Mouse (Mus musculus) ovary, postnatal 36 days (tissue): ENCODE results near the gene Azi2.
A peak's percentile ranks its signal among the peaks of the same experiment; 100 is the strongest.

Experiments
- DNase-seq: peaks from one replicate; pipeline ENCODE4 v3.0.0; 2022; ENCODE audit warnings: low spot score, mixed read lengths

Azi2 gene

GRCm38 (mm10) chr9:118040218-118041021 is at the start of gene Azi2:
Gene Azi2 (plus strand): TSS chr9:118040499.
- DNase-seq, result peak; percentile 98

- no peak for DNase-seq
Observed at GRCm38 (mm10) chr9:117996631-117997030, 43.7 kb upstream of the Azi2 start.

GRCm38 (mm10) chr9:118001488-118001887 is 38.8 kb upstream of the Azi2 start:
- no peak for DNase-seq

- no peak for DNase-seq
Observed at GRCm38 (mm10) chr9:118003218-118003886, 36.9 kb upstream of the Azi2 start.

GRCm38 (mm10) chr9:118003937-118004336 is 36.4 kb upstream of the Azi2 start:
- DNase-seq, result no peak

- DNase-seq, result no peak
Observed at GRCm38 (mm10) chr9:118012928-118013327, 27.4 kb upstream of the Azi2 start.

GRCm38 (mm10) chr9:118024966-118025365 is 15.3 kb upstream of the Azi2 start:
- no peak for DNase-seq

GRCm38 (mm10) chr9:118029490-118029889 is 10.8 kb upstream of the Azi2 start:
- DNase-seq, result no peak

GRCm38 (mm10) chr9:118030252-118030651 is 10.0 kb upstream of the Azi2 start:
- DNase-seq, result no peak

- no peak for DNase-seq
Observed at GRCm38 (mm10) chr9:118031694-118032093, 8.6 kb upstream of the Azi2 start.

GRCm38 (mm10) chr9:118034990-118035389 is 5.3 kb upstream of the Azi2 start:
- no peak for DNase-seq

GRCm38 (mm10) chr9:118041022-118041400 is 712 bp downstream of the Azi2 start:
- DNase-seq, result no peak

- no peak for DNase-seq
Observed at GRCm38 (mm10) chr9:118041646-118042045, 1.3 kb downstream of the Azi2 start.

GRCm38 (mm10) chr9:118042738-118043137 is 2.4 kb downstream of the Azi2 start:
- no peak for DNase-seq

GRCm38 (mm10) chr9:118043581-118043980 is 3.3 kb downstream of the Azi2 start:
- DNase-seq, result no peak

GRCm38 (mm10) chr9:118045011-118045533 is 4.8 kb downstream of the Azi2 start:
- DNase-seq, result no peak

- no peak for DNase-seq
Observed at GRCm38 (mm10) chr9:118053286-118053685, 13.0 kb downstream of the Azi2 start.

- no peak for DNase-seq
Observed at GRCm38 (mm10) chr9:118059101-118059500, 18.8 kb downstream of the Azi2 start.

- DNase-seq, result no peak
Observed at GRCm38 (mm10) chr9:118070442-118070841, 30.1 kb downstream of the Azi2 start.

- no peak for DNase-seq
Observed at GRCm38 (mm10) chr9:118071337-118071736, 31.0 kb downstream of the Azi2 start.

- DNase-seq, result no peak
Observed at GRCm38 (mm10) chr9:118072101-118072500, 31.8 kb downstream of the Azi2 start.

GRCm38 (mm10) chr9:118073358-118073757 is 33.1 kb downstream of the Azi2 start:
- DNase-seq, result no peak
